Comparison of ENCODE assay signal across 16 mouse cellular contexts in genomic region chr13:92807849-92808248, GRCm38 (mm10). TPM values are rescaled to one million over a fixed set of nuclear protein-coding genes. Genes with fewer than 3 reads are reported as not detected.
"Had no signal": no experiment of that assay in that cellular context is flagged by ENCODE, and none has a peak within 500 bp of the region (broad histone marks: within the 10 kb centered on the region; RNA-seq: fewer than 3 reads in every experiment).

No protein-coding gene starts in this region.

- H3K27me3 ChIP-seq: neural tube, embryonic 15.5 days; stomach, embryonic 15.5 days had no signal

- H3K36me3 ChIP-seq: neural tube, embryonic 15.5 days; stomach, embryonic 15.5 days had no signal

- DNase-seq: retina, postnatal 1 day; right cerebral cortex, adult 18-20 months; right cerebral cortex, postnatal 14 days; right cerebral cortex, postnatal 25 days; right cerebral cortex, postnatal 4 days; spleen, adult 18-20 months; thymus, adult 18-20 months; thymus, adult 2 months; thymus, postnatal 14 days; thymus, postnatal 25 days; thymus, postnatal 36 days; thymus, postnatal 4 days had no signal

- H3K9me3 ChIP-seq: neural tube, embryonic 15.5 days; stomach, embryonic 15.5 days had no signal

- H3K27ac ChIP-seq: neural tube, embryonic 15.5 days; stomach, embryonic 15.5 days; stomach, postnatal 0 days had no signal

- H3K9ac ChIP-seq: neural tube, embryonic 15.5 days; stomach, embryonic 15.5 days had no signal

- H3K4me2 ChIP-seq: neural tube, embryonic 15.5 days; stomach, embryonic 15.5 days had no signal

- H3K4me3 ChIP-seq: neural tube, embryonic 15.5 days; stomach, embryonic 15.5 days had no signal

- H3K4me1 ChIP-seq: neural tube, embryonic 15.5 days; stomach, embryonic 15.5 days had no signal

RNA-seq across cellular contexts. Expression of gene Thbs4, which starts 13.2 kb away (rescaled TPM):
- total RNA-seq: neutrophil, adult 5-6 weeks had no signal
